Mouse (Mus musculus) layer of hippocampus, postnatal 25 days (tissue): ENCODE results near the gene Ptprn2. TPM values are rescaled to one million over a fixed set of nuclear protein-coding genes. Genes with fewer than 3 reads are reported as not detected.

Experiments used
- DNase-seq, 2 experiments: peaks; one replicate each; pipeline ENCODE4 v3.0.0; 2022; ENCODE audit warnings: mixed read lengths in 2 of 2, low spot score in 1 of 2; ENCODE audit errors: extremely low spot score in 1 of 2
- microRNA-seq, 2 experiments: library from miRNA; unstranded; fragments of <30 nt; microRNA quantifications; one replicate each; pipeline ENCODE4 v1.2.0; 2021
- total RNA-seq, 2 experiments: library from RNA; stranded (reverse); gene quantifications; 2 replicates each; pipeline ENCODE4 v1.2.3; 2021

Gene Ptprn2
- total RNA-seq, 2 experiments from 2014 or later = 303 to 317 TPM

GRCm38 (mm10) chr12:117270199-117270598, 784.7 kb downstream of the Ptprn2 start:
- DNase-seq = no peak

DNA sequence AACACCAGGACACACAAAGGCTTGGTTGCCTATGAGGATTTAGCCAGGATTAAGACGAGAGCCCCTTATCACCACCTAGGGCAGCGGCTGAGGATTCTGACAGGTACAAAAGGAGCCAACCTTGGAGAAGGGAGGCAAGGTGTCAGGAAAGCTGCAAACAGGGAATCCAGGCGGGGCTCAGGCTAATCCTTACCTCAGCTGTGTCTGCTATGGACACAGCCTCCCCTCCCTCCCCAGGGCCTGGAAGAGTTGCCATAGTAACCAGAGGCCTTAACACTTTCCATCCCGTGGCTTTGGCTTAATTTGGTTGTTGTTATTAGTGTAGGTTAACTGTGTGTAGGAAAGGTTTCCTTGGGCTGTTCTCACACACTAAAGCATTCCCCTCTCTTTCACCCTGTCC, 787.6 kb downstream of the Ptprn2 start:
- DNase-seq = no peak

GRCm38 (mm10) chr12:117274576-117274975, 789.1 kb downstream of the Ptprn2 start:
- no peak for DNase-seq

- DNase-seq = no peak
Observed at GRCm38 (mm10) chr12:117280790-117281189, 795.3 kb downstream of the Ptprn2 start.

DNA sequence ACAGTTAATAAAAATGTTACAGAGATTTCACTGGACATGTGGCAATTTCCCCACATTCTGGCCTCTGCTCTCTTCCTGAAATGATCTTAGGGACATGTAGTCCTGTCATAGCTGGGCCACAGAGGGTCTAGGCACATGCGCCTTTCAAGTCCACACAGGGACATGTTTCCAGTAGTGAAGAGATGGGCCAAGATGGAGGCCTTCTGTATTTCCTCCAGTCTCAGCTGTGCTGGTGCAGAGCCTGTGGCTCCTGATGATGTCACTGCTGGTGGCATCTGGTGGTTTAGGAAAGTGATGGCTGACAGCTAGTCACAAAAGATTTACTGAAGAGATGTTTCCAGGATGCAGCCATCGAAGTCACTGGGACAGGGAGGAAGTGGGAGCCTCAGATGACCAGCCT, 797.1 kb downstream of the Ptprn2 start:
- no peak for DNase-seq

GRCm38 (mm10) chr12:117287456-117287855, 801.9 kb downstream of the Ptprn2 start:
- no peak for DNase-seq

DNA sequence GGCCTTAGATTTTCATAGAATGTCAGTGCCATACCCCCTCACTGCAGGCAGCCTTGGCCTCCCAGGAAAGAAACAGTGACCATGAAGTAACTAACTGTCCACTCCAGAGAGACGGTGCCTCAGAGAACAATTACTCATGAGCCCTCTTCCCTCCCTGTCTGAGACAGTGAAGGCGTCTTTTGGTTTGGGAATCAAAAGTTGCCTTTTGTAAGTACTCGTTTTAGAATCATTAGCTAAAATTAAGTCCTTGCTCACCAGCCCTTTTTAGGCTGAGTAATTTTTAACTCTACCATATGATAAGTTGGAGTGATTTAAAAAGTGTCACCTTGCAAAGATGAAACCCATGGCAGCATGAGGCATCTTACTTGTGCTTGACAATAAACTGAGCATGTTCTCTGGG, 806.4 kb downstream of the Ptprn2 start:
- DNase-seq = no peak

GRCm38 (mm10) chr12:117296792-117297191, 811.3 kb downstream of the Ptprn2 start:
- DNase-seq = no peak

GRCm38 (mm10) chr12:117299084-117299483, 813.6 kb downstream of the Ptprn2 start:
- DNase-seq = no peak

GRCm38 (mm10) chr12:117304751-117305624, 819.5 kb downstream of the Ptprn2 start:
- no peak for DNase-seq

DNA sequence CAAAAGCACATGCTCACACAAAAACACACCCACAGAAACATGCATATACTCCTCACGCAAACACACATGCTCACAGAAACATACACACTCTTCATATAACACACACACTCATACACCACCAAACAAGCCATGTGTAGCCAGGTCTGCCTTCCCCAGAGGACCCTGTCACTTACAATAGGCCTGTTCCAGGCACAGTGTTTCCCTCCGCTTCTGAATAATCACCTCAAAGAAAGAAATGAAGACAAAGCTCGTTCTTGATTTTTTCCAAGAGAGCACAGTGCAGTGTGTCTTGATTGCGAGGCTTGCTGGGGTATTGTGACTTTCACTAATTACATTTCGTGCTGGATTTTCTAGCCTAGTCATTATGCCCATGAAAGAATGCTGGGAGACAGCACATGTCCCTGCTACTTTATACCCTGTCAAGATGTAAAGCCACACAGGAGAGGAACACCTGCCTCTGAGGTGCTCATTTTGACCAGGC, 820.1 kb downstream of the Ptprn2 start:
- DNase-seq = no peak

DNA sequence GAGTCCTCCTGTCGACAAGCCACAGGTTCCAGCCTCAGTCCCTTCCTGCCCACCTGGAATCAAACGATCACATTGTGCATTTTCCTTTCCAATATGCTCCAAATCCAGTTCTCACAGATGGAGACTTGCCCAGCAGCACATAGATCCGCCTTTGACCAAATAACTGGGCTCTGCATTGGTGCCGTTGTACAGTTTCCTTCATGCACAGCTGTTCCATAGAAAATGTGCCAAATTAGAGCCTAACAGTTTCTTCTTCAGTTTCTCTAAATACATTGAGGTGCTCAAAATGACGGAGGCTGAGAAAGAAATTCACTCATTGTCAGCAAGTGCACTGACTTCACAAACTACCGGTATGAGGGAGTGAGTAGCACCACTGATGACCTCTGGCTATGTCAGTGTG, 826.6 kb downstream of the Ptprn2 start:
- DNase-seq = no peak

DNA sequence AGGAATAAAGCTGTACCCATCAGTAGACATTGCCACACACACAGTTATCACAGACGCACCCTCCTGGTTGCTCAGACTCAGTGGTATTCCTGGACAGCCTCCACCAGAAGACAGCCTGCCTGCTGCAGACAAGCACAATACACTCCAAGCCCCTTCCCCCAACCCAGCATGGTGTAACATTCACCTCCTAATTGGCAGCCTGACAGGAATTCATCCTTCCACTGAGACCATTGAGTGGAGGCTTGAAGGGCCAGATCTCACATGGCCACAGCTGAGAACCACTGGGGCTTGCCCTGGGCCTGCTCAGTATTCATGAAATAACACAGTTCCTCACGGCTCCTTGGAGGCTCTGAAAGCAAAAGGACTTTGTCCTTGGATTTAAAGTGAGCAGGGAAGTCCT, 829.5 kb downstream of the Ptprn2 start:
- DNase-seq = no peak

DNA sequence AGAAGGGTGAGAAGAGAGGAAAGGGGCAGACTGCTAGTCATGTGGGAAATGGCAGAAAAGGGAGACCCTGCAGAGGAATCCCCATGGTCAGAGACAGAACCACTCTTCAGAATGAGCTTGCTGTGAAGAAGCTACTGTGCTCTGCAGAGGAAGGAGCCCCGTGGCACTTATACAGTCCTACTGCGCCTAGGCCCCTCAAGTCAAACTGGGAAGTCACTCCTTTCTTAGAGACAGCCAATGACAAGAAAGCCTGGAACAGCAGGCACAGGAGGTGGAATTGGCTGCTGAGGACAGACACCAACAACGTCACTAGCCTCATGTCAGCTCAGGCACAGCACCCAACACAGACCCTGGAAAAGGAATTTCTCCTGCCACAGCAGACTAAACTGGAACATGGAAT, 830.1 kb downstream of the Ptprn2 start:
- DNase-seq = no peak

GRCm38 (mm10) chr12:117318229-117318628, 832.7 kb downstream of the Ptprn2 start:
- DNase-seq = no peak

- no peak for DNase-seq
Observed at GRCm38 (mm10) chr12:117323017-117323416, 837.5 kb downstream of the Ptprn2 start.

Small RNA genes lying within 50 kb of the gene (microRNA-seq; reads per million reads assigned to microRNA genes)
- 42.4 to 105 reads per million in 2 experiments for gene Mir153

Other genes starting within 250 kb of the Ptprn2 start
- gene Wdr60, start 222.7 kb upstream of the Ptprn2 start, total RNA-seq = 10 to 100 TPM; 14.7 to 16.9 TPM
- not detected for gene Gm11027, start 210.3 kb upstream of the Ptprn2 start, total RNA-seq
- 10 to 100 TPM; 58.1 to 71.6 TPM for gene Esyt2, start 204.5 kb upstream of the Ptprn2 start, total RNA-seq
- gene Ncapg2, start 80.3 kb upstream of the Ptprn2 start, total RNA-seq = 1 to 10 TPM; 5.2 to 5.4 TPM